ENCODE assay signal across 11 mouse cellular contexts in genomic region chr4:82494829-82495228, GRCm38 (mm10).
DNase-seq lines count a peak whose midpoint lies in the region; ATAC-seq lines count a peak whose summit lies in the region.
"Had no signal": no experiment of that assay in that cellular context is flagged by ENCODE, and none has a peak within 500 bp of the region (broad histone marks: within the 10 kb centered on the region; RNA-seq: fewer than 3 reads in every experiment).

No protein-coding gene starts in this region.

- no peaks in the 10 kb centered on the region for H3K9me3 ChIP-seq in midbrain, embryonic 14.5 days (ENCODE audit: control insufficient read depth, low read length)
- H3K9me3 ChIP-seq in midbrain, embryonic 11.5 days (ENCODE audit: control insufficient read depth, low read length) = no peaks in the 10 kb centered on the region
- H3K9me3 ChIP-seq in forebrain, embryonic 14.5 days (replicated peaks; ENCODE audit: control insufficient read depth, low read length) = no peaks in the 10 kb centered on the region
- H3K9me3 ChIP-seq: heart, embryonic 13.5 days had no signal

- no peak overlapping the region; the same call in 1 of the 2 replicates for H3K9ac ChIP-seq in midbrain, embryonic 14.5 days (replicated peaks; ENCODE audit: low read length)
- no peak overlapping the region for H3K9ac ChIP-seq in midbrain, embryonic 11.5 days (ENCODE audit: low read length)
- peak overlapping the region; percentile 98 for H3K9ac ChIP-seq in forebrain, embryonic 14.5 days (ENCODE audit: low read length)

- H3K4me3 ChIP-seq in midbrain, embryonic 14.5 days (replicated peaks; ENCODE audit: low read depth, low read length) = no peak overlapping the region
- H3K4me3 ChIP-seq in midbrain, embryonic 11.5 days (ENCODE audit: low read depth, low read length) = no peak overlapping the region
- H3K4me3 ChIP-seq in forebrain, embryonic 14.5 days (ENCODE audit: low read depth, low read length) = peak overlapping the region; percentile 91
- H3K4me3 ChIP-seq: heart, embryonic 13.5 days had no signal

- 0 out of 2 replicates have a peak overlapping the region, but pooled peaks have one; percentile 69 for H3K27ac ChIP-seq in midbrain, embryonic 14.5 days (replicated peaks; ENCODE audit: low read depth, low read length)
- no peak overlapping the region for H3K27ac ChIP-seq in midbrain, embryonic 11.5 days (ENCODE audit: low read depth, low read length)
- peak overlapping the region; percentile 82 for H3K27ac ChIP-seq in forebrain, embryonic 14.5 days (ENCODE audit: low read depth, low read length)

- H3K4me1 ChIP-seq in midbrain, embryonic 14.5 days (ENCODE audit: control insufficient read depth, insufficient read depth, low read length) = peaks cover 6% of the 10 kb centered on the region; the same call in 1 of the 2 replicates
- H3K4me1 ChIP-seq in midbrain, embryonic 11.5 days (ENCODE audit: control insufficient read depth, insufficient read depth, low read length) = peaks cover 4% of the 10 kb centered on the region; the same call in 1 of the 2 replicates
- peaks cover 25% of the 10 kb centered on the region for H3K4me1 ChIP-seq in forebrain, embryonic 14.5 days (ENCODE audit: control insufficient read depth, insufficient read depth, low read length)

- H3K27me3 ChIP-seq in midbrain, embryonic 14.5 days (ENCODE audit: control insufficient read depth, insufficient read depth, low read length) = no peaks in the 10 kb centered on the region
- no peaks in the 10 kb centered on the region for H3K27me3 ChIP-seq in midbrain, embryonic 11.5 days (ENCODE audit: control insufficient read depth, insufficient read depth, low read length)
- H3K27me3 ChIP-seq in forebrain, embryonic 14.5 days (replicated peaks; ENCODE audit: control insufficient read depth, insufficient read depth, low read length) = no peaks in the 10 kb centered on the region
- H3K27me3 ChIP-seq: heart, embryonic 13.5 days had no signal

- H3K36me3 ChIP-seq in midbrain, embryonic 14.5 days (ENCODE audit: control insufficient read depth, insufficient read depth, low read length) = peaks cover 8% of the 10 kb centered on the region; the same call in 1 of the 2 replicates
- H3K36me3 ChIP-seq in midbrain, embryonic 11.5 days (ENCODE audit: control insufficient read depth, insufficient read depth, low read length) = peaks cover 6% of the 10 kb centered on the region
- H3K36me3 ChIP-seq in forebrain, embryonic 14.5 days (ENCODE audit: control insufficient read depth, insufficient read depth, low read length) = peaks cover 23% of the 10 kb centered on the region
- H3K36me3 ChIP-seq: G1E had no signal

- peak overlapping the region; percentile 98 for H3K4me2 ChIP-seq in midbrain, embryonic 14.5 days (ENCODE audit: low read length)
- H3K4me2 ChIP-seq in midbrain, embryonic 11.5 days = no peak overlapping the region
- peak overlapping the region; percentile 85 for H3K4me2 ChIP-seq in forebrain, embryonic 14.5 days (ENCODE audit: low read length)
- H3K4me2 ChIP-seq: heart, embryonic 13.5 days had no signal

- WGBS in midbrain, embryonic 14.5 days = 67% methylated on average over 10 of the region's 10 CpGs
- WGBS in midbrain, embryonic 11.5 days = 89% methylated on average over 10 of the region's 10 CpGs
- 20% methylated on average over 10 of the region's 10 CpGs for WGBS in forebrain, embryonic 14.5 days

- DNase-seq in midbrain, embryonic 14.5 days = peak; percentile 82
- no peak for DNase-seq in midbrain, embryonic 11.5 days (ENCODE audit: low spot score, missing footprints)
- peak; percentile 97 for DNase-seq in forebrain, embryonic 14.5 days (ENCODE audit: low spot score)
- peak; percentile 91 for DNase-seq in layer of hippocampus, adult 9-11 months
- peak; percentile 54 to 64 for DNase-seq in right cerebral cortex, adult 2 months (ENCODE audit: low spot score in 2 of 2)
- no peak for DNase-seq in embryo, embryonic 10.5 days (ENCODE audit: low spot score)
- DNase-seq: lung, adult 2 months had no signal

- peak; percentile 55; the same call in 1 of the 2 replicates for ATAC-seq in midbrain, embryonic 14.5 days (ENCODE audit: low FRiP score, low TSS enrichment)
- no peak for ATAC-seq in midbrain, embryonic 11.5 days (ENCODE audit: low FRiP score)
- peak; percentile 76 for ATAC-seq in forebrain, embryonic 14.5 days
- ATAC-seq in erythroid progenitor cell, adult 5-6 weeks (replicated peaks; ENCODE audit: low FRiP score, poor library complexity, severe bottlenecking) = no peak
- ATAC-seq in monocyte, adult 5-6 weeks (replicated peaks; ENCODE audit: insufficient number of reproducible peaks, low FRiP score, low TSS enrichment, poor library complexity, severe bottlenecking) = no peak

Comparison
In these comparisons a context has a peak if more than half of its experiments do, and no peak if none do; other contexts are left out.
1. ATAC-seq: peak in midbrain, embryonic 14.5 days (single experiment) and forebrain, embryonic 14.5 days (single experiment); none in midbrain, embryonic 11.5 days (single experiment), erythroid progenitor cell, adult 5-6 weeks (single experiment) and monocyte, adult 5-6 weeks (single experiment).
2. DNase-seq: peak in midbrain, embryonic 14.5 days (single experiment), forebrain, embryonic 14.5 days (single experiment), layer of hippocampus, adult 9-11 months (single experiment) and right cerebral cortex, adult 2 months (2 of 2); none in midbrain, embryonic 11.5 days (single experiment) and embryo, embryonic 10.5 days (single experiment).